Mouse (Mus musculus) G1E (cell line): Measurements from ENCODE around the gene Prpf6.

ENCODE experiments used
- CTCF ChIP-seq: IDR thresholded peaks from 2 replicates; pipeline ENCODE4 v1.5.1; 2012; ENCODE audit warnings: low read depth, low read length, inconsistent platforms, mixed read lengths
- GATA1 ChIP-seq: IDR thresholded peaks from 2 replicates; pipeline ENCODE4 v1.6.1; 2012; ENCODE audit warnings: borderline replicate concordance, low read length, inconsistent platforms, mixed read lengths
- POLR2AphosphoS5 ChIP-seq: IDR thresholded peaks from 2 replicates; pipeline ENCODE4 v1.6.1; 2012; ENCODE audit warnings: low read depth, low read length, inconsistent platforms; ENCODE audit not compliant: insufficient replicate concordance

DNA sequence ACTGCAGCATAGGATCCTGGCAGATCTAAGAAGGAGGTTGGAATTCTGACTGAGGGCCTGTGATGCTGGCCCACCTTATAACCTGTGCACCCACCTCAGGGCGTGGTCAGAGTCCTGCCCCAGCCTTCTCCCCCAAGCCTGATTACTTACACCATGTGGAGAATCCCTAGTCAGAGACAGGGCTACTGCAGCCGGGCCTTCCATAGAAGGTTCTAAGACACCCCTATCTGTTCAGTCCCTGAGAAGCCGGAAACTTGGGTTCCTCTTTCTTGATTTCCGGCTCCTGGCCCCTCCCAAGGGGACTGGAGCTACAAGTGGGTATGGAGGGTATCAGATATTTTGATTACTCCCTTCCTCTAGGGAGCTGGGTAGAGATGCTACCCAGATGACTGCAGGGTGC, 99.9 kb downstream of the Prpf6 start:
- TF ChIP-seq CTCF (no peak), POLR2AphosphoS5 (no peak), GATA1 (no peak)
